Mouse (Mus musculus): ENCODE data around the gene Olfr1381. TPM values are rescaled to one million over a fixed set of nuclear protein-coding genes. Genes with fewer than 3 reads are reported as not detected.
"Not testable (repeated sequence)": the region's sequence is repeated elsewhere in the genome, so short reads cannot be mapped to it uniquely, and the experiment has no call there.

Gene Olfr1381
- not detected in 2 replicates for polyA plus RNA-seq (2016; fragmentation: Nextera tagmentation; extraction: Ambion mirVana)

- H3K9ac ChIP-seq (replicated peaks); H3K4me1 ChIP-seq; H3K27ac ChIP-seq (replicated peaks); H3K27me3 ChIP-seq; H3K4me2 ChIP-seq (replicated peaks); H3K4me3 ChIP-seq; H3K36me3 ChIP-seq; H3K9me3 ChIP-seq; ATAC-seq (ENCODE audit: low FRiP score, low read depth): not testable (repeated sequence)
- WGBS, result 69% methylated on average over 3 of the region's 3 CpGs
Observed at GRCm38 (mm10) chr11:49543149-49543548, at the start of gene Olfr1381. Gene Olfr1381 (plus strand): TSS chr11:49543449.

- Histone ChIP-seq H3K4me1 (no peaks in the 10 kb centered on the region), H3K9me3 (no peaks in the 10 kb centered on the region), H3K27ac (replicated peaks) (no peak overlapping the region), H3K4me2 (replicated peaks) (no peak overlapping the region), H3K9ac (replicated peaks) (no peak overlapping the region), H3K27me3 (no peaks in the 10 kb centered on the region), H3K36me3 (no peaks in the 10 kb centered on the region), H3K4me3 (no peak overlapping the region)
- 78% methylated on average over 5 of the region's 5 CpGs for WGBS
- no peak for ATAC-seq (ENCODE audit: low FRiP score, low read depth)
Observed at GRCm38 (mm10) chr11:49518086-49518485, 25.2 kb upstream of the Olfr1381 start.

- Histone ChIP-seq H3K4me2 (replicated peaks) (no peak within 1 kb of the TSS), H3K4me3 (no peak within 1 kb of the TSS)
- ATAC-seq (ENCODE audit: low FRiP score, low read depth), result no peak
Observed at GRCm38 (mm10) chr11:49519348-49519747, 23.9 kb upstream of the Olfr1381 start, which contains the start of gene Olfr1383. Gene Olfr1383 (plus strand): TSS chr11:49519648.

GRCm38 (mm10) chr11:49527947-49528346 lies 15.3 kb upstream of the Olfr1381 start, which contains the start of gene Olfr1382:
Gene Olfr1382 (plus strand): TSS chr11:49528247.
- no peak within 1 kb of the TSS for H3K4me3 ChIP-seq
- no peak for ATAC-seq (ENCODE audit: low FRiP score, low read depth)
- no peaks in the 10 kb centered on the region for H3K27me3 ChIP-seq
- no peak within 1 kb of the TSS for H3K9ac ChIP-seq (replicated peaks)
- no peaks in the 10 kb centered on the region for H3K9me3 ChIP-seq
- H3K4me1 ChIP-seq, result no peaks in the 10 kb centered on the region
- H3K4me2 ChIP-seq (replicated peaks), result no peak within 1 kb of the TSS
- no peak within 1 kb of the TSS for H3K27ac ChIP-seq (replicated peaks)
- no peaks in the 10 kb centered on the region for H3K36me3 ChIP-seq
- WGBS, result 87% methylated on average over 3 of the region's 3 CpGs

More at GRCm38 (mm10) chr11:49519348-49519747, 23.9 kb upstream of the Olfr1381 start, which contains the start of gene Olfr1383:
- Histone ChIP-seq H3K9me3 (no peaks in the 10 kb centered on the region), H3K4me1 (no peaks in the 10 kb centered on the region), H3K27ac (replicated peaks) (no peak within 1 kb of the TSS), H3K36me3 (no peaks in the 10 kb centered on the region), H3K9ac (replicated peaks) (no peak within 1 kb of the TSS), H3K27me3 (no peaks in the 10 kb centered on the region)

- H3K27me3 ChIP-seq, result no peaks in the 10 kb centered on the region
- H3K4me1 ChIP-seq, result no peaks in the 10 kb centered on the region
- H3K4me3 ChIP-seq, result no peak overlapping the region
- H3K9ac ChIP-seq (replicated peaks), result no peak overlapping the region
- no peak for ATAC-seq (ENCODE audit: low FRiP score, low read depth)
- no peaks in the 10 kb centered on the region for H3K9me3 ChIP-seq
- H3K27ac ChIP-seq (replicated peaks), result no peak overlapping the region
- no peak overlapping the region for H3K4me2 ChIP-seq (replicated peaks)
- H3K36me3 ChIP-seq, result no peaks in the 10 kb centered on the region
Observed at GRCm38 (mm10) chr11:49532761-49533160, 10.5 kb upstream of the Olfr1381 start.

GRCm38 (mm10) chr11:49536631-49537030 lies 6.6 kb upstream of the Olfr1381 start:
- not testable (repeated sequence) for ATAC-seq (ENCODE audit: low FRiP score, low read depth); H3K9me3 ChIP-seq; H3K9ac ChIP-seq (replicated peaks); H3K36me3 ChIP-seq; H3K27me3 ChIP-seq; H3K4me1 ChIP-seq; H3K27ac ChIP-seq (replicated peaks); H3K4me2 ChIP-seq (replicated peaks); H3K4me3 ChIP-seq
- 98% methylated on average over 2 of the region's 2 CpGs for WGBS

- not testable (repeated sequence) for H3K4me2 ChIP-seq (replicated peaks); H3K9me3 ChIP-seq; H3K27ac ChIP-seq (replicated peaks); H3K27me3 ChIP-seq; H3K4me3 ChIP-seq; H3K9ac ChIP-seq (replicated peaks); ATAC-seq (ENCODE audit: low FRiP score, low read depth); H3K36me3 ChIP-seq; H3K4me1 ChIP-seq
- 90% methylated on average over 3 of the region's 3 CpGs for WGBS
Observed at GRCm38 (mm10) chr11:49554033-49554432, 10.8 kb downstream of the Olfr1381 start.

- not testable (repeated sequence) for H3K4me1 ChIP-seq; H3K9ac ChIP-seq (replicated peaks); ATAC-seq (ENCODE audit: low FRiP score, low read depth); H3K9me3 ChIP-seq; H3K36me3 ChIP-seq; H3K27me3 ChIP-seq; H3K4me3 ChIP-seq; H3K4me2 ChIP-seq (replicated peaks); H3K27ac ChIP-seq (replicated peaks)
- 66% methylated on average over 5 of the region's 5 CpGs for WGBS
Observed at GRCm38 (mm10) chr11:49556578-49556977, 13.3 kb downstream of the Olfr1381 start, which contains the start of gene Olfr1380. Gene Olfr1380 (plus strand): TSS chr11:49556878.

GRCm38 (mm10) chr11:49575054-49575453 lies 31.8 kb downstream of the Olfr1381 start:
- H3K4me2 ChIP-seq (replicated peaks); H3K9ac ChIP-seq (replicated peaks); H3K36me3 ChIP-seq; H3K4me3 ChIP-seq; H3K27ac ChIP-seq (replicated peaks); H3K9me3 ChIP-seq; ATAC-seq (ENCODE audit: low FRiP score, low read depth); H3K4me1 ChIP-seq; H3K27me3 ChIP-seq: not testable (repeated sequence)
- WGBS, result 37% methylated on average over 2 of the region's 2 CpGs

GRCm38 (mm10) chr11:49580452-49580851 lies 37.2 kb downstream of the Olfr1381 start:
- ATAC-seq (ENCODE audit: low FRiP score, low read depth); H3K27ac ChIP-seq (replicated peaks); H3K4me3 ChIP-seq; H3K4me1 ChIP-seq; H3K36me3 ChIP-seq; H3K27me3 ChIP-seq; H3K9me3 ChIP-seq; H3K4me2 ChIP-seq (replicated peaks); H3K9ac ChIP-seq (replicated peaks): not testable (repeated sequence)
- 90% methylated on average over 8 of the region's 8 CpGs for WGBS

GRCm38 (mm10) chr11:49590213-49590612 lies 47.0 kb downstream of the Olfr1381 start:
- Histone ChIP-seq H3K4me2 (replicated peaks) (no peak overlapping the region), H3K9ac (replicated peaks) (no peak overlapping the region), H3K27ac (replicated peaks) (no peak overlapping the region), H3K36me3 (no peaks in the 10 kb centered on the region), H3K4me3 (no peak overlapping the region), H3K4me1 (no peaks in the 10 kb centered on the region), H3K27me3 (no peaks in the 10 kb centered on the region), H3K9me3 (no peaks in the 10 kb centered on the region)
- no peak for ATAC-seq (ENCODE audit: low FRiP score, low read depth)
- whole genome bisulfite sequencing, result 92% methylated on average over 19 of the region's 19 CpGs

- WGBS, result 67% methylated on average over 2 of the region's 2 CpGs
- not testable (repeated sequence) for H3K9ac ChIP-seq (replicated peaks); H3K9me3 ChIP-seq; H3K27me3 ChIP-seq; H3K4me1 ChIP-seq; H3K36me3 ChIP-seq; ATAC-seq (ENCODE audit: low FRiP score, low read depth); H3K27ac ChIP-seq (replicated peaks); H3K4me3 ChIP-seq; H3K4me2 ChIP-seq (replicated peaks)
Observed at GRCm38 (mm10) chr11:49597149-49597548, 53.9 kb downstream of the Olfr1381 start.
